Mouse (Mus musculus) cerebellum, adult 2 months (tissue): ENCODE data around the gene Osr1.

Source experiments
- CTCF ChIP-seq: fragments of 200-500 bp; IDR thresholded peaks from 2 replicates; pipeline ENCODE4 v1.5.1; 2011; ENCODE audit warnings: low read depth, mild to moderate bottlenecking, control low read depth, low read length, moderate library complexity, borderline replicate concordance; ENCODE audit not compliant: insufficient read depth
- POLR2A ChIP-seq: fragments of 200-500 bp; IDR thresholded peaks from 2 replicates; pipeline ENCODE4 v1.6.1; 2011; ENCODE audit warnings: low read length, control low read depth, borderline replicate concordance; ENCODE audit not compliant: insufficient read depth

- TF ChIP-seq POLR2A (no peak), CTCF (no peak)
Observed at GRCm38 (mm10) chr12:9577610-9578009, 7.7 kb downstream of the Osr1 start.
